Comparison of ENCODE assay signal across 19 mouse cellular contexts in the genomic region with DNA sequence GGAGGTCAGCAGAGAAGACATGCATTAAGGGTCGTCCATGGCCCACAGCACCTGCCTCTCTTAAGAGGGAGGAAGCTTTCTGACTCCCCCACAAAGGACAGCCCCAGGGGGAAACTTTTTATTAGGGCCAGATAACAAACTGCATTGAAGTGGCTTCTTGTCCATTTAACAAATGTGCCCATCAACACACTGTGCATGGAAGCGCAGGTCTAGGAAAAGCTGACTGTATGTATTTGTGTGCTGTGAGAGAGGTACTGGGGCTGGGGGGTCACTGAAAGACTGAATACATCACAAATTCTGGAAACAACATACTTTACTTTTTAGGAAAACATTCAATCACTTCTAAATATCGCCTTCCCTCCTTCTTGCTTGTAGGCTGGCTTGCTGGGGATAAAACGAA. TPM values are rescaled to one million over a fixed set of nuclear protein-coding genes. Genes with fewer than 3 reads are reported as not detected.
"Had no signal": no experiment of that assay in that cellular context is flagged by ENCODE, and none has a peak within 500 bp of the region (broad histone marks: within the 10 kb centered on the region; RNA-seq: fewer than 3 reads in every experiment).

No protein-coding gene starts in this region.

- H3K4me1 ChIP-seq: midbrain, embryonic 15.5 days; neural tube, embryonic 15.5 days had no signal

- H3K27ac ChIP-seq: midbrain, embryonic 10.5 days; midbrain, embryonic 13.5 days; midbrain, embryonic 15.5 days; neural tube, embryonic 13.5 days; neural tube, embryonic 15.5 days had no signal

- H3K36me3 ChIP-seq: midbrain, embryonic 10.5 days; midbrain, embryonic 13.5 days; midbrain, embryonic 15.5 days; neural tube, embryonic 13.5 days; neural tube, embryonic 15.5 days had no signal

- H3K9me3 ChIP-seq: midbrain, embryonic 10.5 days; midbrain, embryonic 13.5 days; midbrain, embryonic 15.5 days; neural tube, embryonic 13.5 days; neural tube, embryonic 15.5 days had no signal

- H3K4me3 ChIP-seq: midbrain, embryonic 10.5 days; midbrain, embryonic 13.5 days; midbrain, embryonic 15.5 days; myocyte; neural tube, embryonic 13.5 days; neural tube, embryonic 15.5 days had no signal

- H3K27me3 ChIP-seq: neural tube, embryonic 15.5 days had no signal

- H3K9ac ChIP-seq: lung, embryonic 14.5 days; midbrain, embryonic 13.5 days; midbrain, embryonic 15.5 days; neural tube, embryonic 13.5 days; neural tube, embryonic 15.5 days had no signal

- H3K4me2 ChIP-seq: lung, embryonic 14.5 days; midbrain, embryonic 13.5 days; midbrain, embryonic 15.5 days; neural tube, embryonic 13.5 days; neural tube, embryonic 15.5 days had no signal

- ATAC-seq: midbrain, embryonic 13.5 days; midbrain, embryonic 15.5 days had no signal

- DNase-seq: lung, adult 18-20 months; lung, embryonic 14.5 days; lung, postnatal 10 days; lung, postnatal 4 days; right cerebral cortex, adult 18-20 months; right cerebral cortex, postnatal 25 days; right cerebral cortex, postnatal 4 days; spleen, adult 18-20 months; thymus, adult 18-20 months; thymus, postnatal 14 days; thymus, postnatal 36 days had no signal

RNA-seq across cellular contexts. Expression of a gene that starts 9.4 kb away (rescaled TPM):
- total RNA-seq: megakaryocyte, adult 5-6 weeks; megakaryocyte-erythroid progenitor cell, adult 5-6 weeks had no signal
